Mouse (Mus musculus): ENCODE measurements around the gene Mapre1.

- TF ChIP-seq POLR2A (IDR thresholded peaks at IDR 0.05; ENCODE audit: borderline replicate concordance, control insufficient read depth, low read depth, low read length) (no peak), CTCF (IDR thresholded peaks at IDR 0.05; ENCODE audit: control insufficient read depth, insufficient read depth, low read length) (no peak)
These were observed 38.4 kb downstream of the Mapre1 start, which contains the start of gene Efcab8 for GRCm38 (mm10) chr2:153779394-153779981.
